Mouse (Mus musculus): ENCODE results near the gene Dhrs7b.

The Dhrs7b gene

GRCm38 (mm10) chr11:60895915-60896314 is 65.5 kb downstream of the Dhrs7b start:
- no peak for DNase-seq (ENCODE audit: low spot score in 2 of 2)

GRCm38 (mm10) chr11:60902001-60902400 is 71.6 kb downstream of the Dhrs7b start:
- no peak for DNase-seq (ENCODE audit: low spot score in 2 of 2)

- DNase-seq (ENCODE audit: low spot score in 2 of 2) = no peak
Measured at GRCm38 (mm10) chr11:60902486-60902885, 72.1 kb downstream of the Dhrs7b start.

- DNase-seq (ENCODE audit: low spot score in 2 of 2) = no peak
Measured at GRCm38 (mm10) chr11:60903661-60904061, 73.2 kb downstream of the Dhrs7b start.

GRCm38 (mm10) chr11:60905407-60906120 is 75.1 kb downstream of the Dhrs7b start:
- no peak for DNase-seq (ENCODE audit: low spot score in 2 of 2)

- no peak for DNase-seq (ENCODE audit: low spot score in 2 of 2)
Measured at GRCm38 (mm10) chr11:60906449-60906848, 76.0 kb downstream of the Dhrs7b start.

GRCm38 (mm10) chr11:60908073-60908472 is 77.6 kb downstream of the Dhrs7b start:
- DNase-seq (ENCODE audit: low spot score in 2 of 2) = no peak

GRCm38 (mm10) chr11:60909626-60910025 is 79.2 kb downstream of the Dhrs7b start:
- no peak for DNase-seq (ENCODE audit: low spot score in 2 of 2)

All from spleen, postnatal 10 days (tissue).